Mouse (Mus musculus) embryo, embryonic 10.5 days (tissue): ENCODE measurements around the gene Nfib.

Source experiments
- DNase-seq: peaks from one replicate; pipeline ENCODE4 v3.0.0-alpha.2; 2015; ENCODE audit warnings: low spot score

Nfib gene

DNA sequence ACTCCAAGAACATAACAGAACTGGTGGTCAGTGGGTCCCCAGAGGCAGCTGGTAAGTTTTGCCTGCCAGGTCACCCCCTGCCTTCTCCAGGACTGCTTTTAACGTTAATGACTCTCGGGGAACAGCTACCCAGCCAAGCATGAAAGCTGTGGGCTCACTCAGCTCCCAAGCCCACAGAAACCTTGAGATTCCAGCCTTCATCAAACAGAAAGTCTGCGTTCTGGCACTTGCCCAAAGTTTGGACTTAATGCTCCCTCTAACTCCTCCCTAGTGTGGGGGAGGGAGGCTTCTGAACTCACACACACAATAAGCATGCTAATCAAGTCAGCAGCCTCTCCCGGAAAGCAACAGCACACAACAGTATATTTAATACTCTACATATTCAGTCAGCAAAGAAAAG lies 360.8 kb downstream of the Nfib start:
- DNase-seq, result peak; percentile 40

DNA sequence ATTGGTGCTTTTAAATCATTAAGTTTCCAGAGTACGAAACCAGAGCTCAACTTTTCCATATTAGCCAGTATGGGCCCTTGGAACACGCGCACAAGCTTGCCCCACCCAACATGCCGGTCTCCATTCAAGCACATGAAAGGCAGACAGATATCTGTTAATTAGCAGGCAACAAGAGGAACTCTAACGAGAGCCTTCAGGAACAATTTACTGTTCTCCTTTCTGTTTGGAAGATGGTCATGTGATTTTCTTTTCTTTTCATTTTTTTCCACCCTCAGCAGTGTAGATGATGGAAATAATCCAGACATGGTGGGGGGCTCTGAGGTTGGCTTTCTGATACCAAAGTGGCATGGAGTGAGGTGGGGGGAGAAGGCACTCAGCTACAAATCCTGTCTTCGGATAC lies 361.3 kb downstream of the Nfib start:
- no peak for DNase-seq

DNA sequence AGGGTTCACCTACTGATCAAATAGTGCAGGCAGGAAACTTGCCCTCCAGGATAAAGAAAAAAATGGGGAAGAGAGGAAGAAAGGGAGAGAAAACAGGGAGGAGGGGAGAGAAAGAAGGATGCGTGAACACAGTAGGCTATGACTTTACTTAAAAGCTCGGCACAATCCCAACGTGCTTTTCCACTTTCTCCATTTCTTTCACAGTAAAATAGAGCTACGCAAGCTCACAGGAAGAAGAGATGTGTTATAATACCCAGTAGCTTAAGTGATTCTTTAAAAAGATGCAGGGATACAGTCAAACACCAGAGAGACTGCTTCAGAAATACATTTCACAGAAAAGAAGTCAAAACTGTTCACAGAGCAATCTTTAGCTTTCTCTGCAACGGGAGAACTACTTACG lies 366.6 kb downstream of the Nfib start:
- DNase-seq, result no peak

DNA sequence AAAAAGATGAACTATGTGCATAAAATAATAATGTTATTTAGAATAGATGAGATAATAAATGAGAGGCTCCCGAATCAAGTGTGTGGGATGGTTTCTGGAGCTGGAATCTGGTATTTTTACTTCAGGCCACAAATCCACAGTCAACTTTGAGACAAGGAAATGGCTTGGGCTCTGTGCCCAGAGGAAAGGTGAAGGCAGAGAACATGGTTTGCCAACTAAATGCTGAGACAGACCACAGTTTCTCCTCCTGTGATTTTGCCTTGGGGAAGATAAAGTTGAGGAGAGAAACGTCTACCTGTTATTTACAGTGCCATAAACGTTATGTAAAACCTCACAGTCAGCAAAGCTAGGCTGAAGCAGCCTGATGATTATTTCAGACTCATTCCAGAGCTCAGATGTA lies 367.1 kb downstream of the Nfib start:
- no peak for DNase-seq

DNA sequence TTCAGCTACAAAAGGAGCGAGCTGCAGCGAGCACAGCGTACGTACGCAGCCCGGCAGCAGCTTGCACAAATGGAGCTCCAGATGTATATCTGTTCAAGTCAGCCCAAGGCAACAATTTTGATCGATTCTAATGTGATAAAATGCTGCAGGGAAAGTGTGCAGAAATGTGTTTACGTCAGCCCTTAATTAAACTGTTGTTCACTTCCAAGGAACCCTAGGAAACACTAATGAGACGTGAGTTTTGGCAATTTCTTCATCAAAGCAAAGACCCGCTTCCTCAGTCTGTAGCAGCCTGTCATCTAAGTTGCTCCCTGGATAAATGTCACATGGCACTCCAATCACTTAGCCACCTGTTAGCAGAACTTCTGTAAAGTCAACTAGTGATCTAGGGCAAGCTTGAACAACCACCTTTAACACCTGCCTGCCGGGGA lies 368.6 kb downstream of the Nfib start:
- no peak for DNase-seq

DNA sequence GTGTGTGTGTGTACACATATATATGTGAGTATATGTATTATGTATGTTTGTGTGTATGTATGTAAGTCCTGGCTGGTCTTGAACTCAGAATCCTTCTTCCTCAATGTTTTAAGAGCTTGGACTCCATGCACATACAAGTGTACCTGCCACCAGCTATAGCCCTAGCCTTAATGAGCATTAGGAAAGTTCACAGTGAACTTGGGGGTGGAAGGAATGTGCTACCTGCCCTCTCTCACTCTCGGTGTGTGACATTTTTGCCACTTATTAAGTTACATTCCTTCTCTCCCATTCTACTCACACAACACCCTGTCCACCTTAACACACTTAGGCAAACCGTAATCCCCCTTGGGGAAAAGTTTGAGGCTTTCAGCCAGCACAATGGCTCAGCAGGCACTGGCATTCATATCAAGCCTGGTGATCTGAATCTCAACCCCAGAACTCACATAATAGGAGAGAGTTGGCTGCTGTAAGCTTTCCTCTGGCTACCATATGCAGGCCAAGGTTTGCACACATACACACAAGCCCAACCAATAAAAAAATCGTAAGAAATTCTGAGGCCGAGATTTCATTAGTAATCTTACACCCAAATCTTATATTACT lies 370.2 kb downstream of the Nfib start:
- no peak for DNase-seq

DNA sequence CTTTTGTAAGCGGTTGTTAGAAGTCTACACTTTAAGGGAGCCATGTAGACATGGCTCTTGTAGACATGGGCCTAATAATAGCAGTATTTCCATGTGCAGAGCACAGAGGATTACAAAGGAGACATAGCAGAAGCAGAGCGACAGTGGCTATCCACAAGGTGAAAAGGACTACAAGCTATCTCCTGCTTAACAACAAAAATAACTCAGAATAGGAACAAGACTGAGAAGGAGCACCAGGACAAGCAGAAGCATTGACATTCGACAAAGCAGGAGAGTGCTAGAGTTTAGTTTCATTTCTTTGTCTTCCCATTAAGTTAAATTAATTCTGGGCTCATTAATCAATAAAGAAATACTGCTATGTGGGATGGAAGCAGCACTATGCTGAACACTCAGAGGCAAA lies 372.1 kb downstream of the Nfib start:
- no peak for DNase-seq

DNA sequence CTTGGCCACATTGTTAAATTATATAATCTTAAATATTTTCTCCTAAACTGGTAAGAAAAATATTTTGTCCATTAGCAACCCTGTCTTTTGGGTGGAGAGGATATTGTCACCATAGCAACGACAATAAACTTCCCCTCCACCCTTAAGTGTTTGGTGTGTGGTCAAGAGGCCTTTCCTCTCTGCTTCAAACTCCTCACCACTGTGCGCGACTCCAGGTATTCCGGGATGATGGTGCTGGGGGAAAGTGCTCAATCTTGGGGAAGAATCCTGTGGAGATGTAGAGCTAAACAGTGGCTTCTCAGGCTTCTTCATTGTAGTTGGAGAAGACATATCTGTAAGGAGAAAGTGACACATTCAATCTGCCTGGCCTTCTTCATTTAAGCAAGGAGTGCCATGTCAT lies 375.5 kb downstream of the Nfib start:
- no peak for DNase-seq

DNA sequence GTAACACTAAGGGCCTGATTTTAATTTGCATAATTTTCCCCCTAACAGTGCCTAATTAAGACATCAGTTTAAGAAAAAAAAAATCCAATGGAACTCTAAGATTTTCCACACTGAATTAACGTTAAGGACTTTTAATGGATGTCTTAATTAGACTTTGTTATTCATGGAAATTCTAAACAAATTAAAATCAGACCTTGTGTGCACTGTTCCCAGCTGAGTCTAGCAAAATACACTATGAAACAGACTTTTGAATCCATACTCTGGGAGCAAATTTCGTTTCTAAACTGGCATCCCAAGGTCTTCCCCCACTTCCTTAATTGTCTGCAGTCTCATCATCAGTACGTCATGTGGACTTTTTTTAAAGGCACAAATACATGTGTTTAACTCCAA lies 379.4 kb downstream of the Nfib start:
- no peak for DNase-seq

DNA sequence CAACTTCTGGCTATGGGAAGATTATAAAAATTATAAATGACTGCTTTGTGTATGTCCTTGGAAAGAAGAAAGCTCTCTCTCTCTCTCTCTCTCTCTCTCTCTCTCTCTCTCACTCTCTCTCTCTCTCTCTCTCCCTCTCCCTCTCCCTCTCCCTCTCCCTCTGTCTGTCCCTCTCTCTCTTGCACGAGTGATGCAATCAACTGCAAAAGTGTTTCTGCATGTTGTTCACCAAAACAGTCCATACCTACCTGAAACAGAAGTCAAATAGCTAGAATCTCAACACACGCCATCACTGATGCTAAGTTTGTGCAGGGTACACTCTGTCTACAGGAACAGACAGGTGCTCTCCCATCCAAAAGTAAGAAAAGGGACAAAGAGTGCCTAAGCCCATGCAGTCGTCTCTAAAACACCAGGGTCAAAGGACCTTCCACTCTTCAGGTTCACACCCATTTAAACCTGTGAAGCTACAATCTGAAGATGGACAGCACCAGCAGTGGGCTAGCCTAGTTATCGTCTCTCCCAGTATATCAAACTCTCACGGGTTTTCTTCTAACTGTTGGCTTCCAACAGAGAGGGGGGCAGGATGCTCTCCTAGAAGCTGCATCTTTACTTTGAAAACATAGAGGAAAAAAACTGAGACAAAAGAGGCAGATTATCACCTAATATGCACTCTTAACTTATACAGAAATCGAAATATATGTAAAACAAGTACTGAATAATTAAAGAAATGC lies 380.0 kb downstream of the Nfib start:
- no peak for DNase-seq

DNA sequence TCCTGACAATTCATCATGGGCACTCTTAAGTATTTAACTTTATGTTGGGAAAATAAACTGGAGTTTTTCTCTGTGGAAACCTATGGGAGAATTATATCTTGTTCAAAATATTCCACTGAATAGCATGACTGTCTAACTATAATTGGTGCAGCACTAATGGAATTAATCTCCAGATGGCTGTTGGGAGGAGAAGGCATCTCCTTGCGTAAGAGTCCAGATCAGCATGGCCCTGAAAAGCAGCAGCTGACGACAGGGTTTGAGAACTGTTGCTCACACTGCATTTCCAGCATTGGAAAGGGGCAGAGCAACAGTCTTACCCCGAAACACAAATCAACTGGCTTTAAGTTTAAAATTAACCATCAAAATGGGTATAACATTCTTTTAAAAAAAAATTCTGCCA lies 380.6 kb downstream of the Nfib start:
- no peak for DNase-seq

DNA sequence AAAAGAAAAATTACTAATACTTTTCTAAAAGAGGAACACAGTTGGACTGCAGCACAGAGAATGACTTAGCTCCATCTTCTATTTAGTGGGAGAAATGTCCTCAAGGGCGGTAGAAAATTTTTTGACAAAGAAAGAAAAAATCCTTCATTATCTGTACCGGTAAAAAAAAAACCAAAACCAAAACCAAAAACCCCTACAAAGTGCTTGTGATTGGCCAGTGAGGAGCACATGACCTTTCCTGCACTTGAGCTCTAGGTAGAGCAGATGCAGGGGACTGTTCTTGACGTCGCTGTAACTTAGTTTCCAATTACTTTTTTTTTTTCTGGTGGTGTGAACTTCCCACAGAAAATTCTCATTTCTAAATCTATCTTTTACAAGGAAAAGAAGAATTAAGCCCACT lies 384.5 kb downstream of the Nfib start:
- DNase-seq, result no peak

DNA sequence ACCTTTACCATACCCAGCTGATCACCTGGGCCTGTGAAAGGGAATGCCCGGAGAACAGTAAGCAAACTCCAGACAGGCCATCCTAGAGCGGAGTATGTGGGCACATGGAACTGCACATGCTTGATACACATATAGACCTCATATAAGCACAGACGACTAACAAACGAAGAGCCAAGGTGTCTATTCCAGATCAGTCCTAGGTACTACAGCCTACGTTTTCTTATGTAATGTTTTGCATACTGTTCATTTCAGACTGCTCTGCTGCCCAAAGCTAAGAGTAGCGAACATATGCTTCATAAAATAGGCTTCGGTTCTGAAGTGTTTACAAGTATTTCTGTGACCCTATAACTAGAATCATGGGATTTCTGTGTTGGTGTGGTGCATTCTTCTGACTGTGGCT lies 386.2 kb downstream of the Nfib start:
- no peak for DNase-seq

DNA sequence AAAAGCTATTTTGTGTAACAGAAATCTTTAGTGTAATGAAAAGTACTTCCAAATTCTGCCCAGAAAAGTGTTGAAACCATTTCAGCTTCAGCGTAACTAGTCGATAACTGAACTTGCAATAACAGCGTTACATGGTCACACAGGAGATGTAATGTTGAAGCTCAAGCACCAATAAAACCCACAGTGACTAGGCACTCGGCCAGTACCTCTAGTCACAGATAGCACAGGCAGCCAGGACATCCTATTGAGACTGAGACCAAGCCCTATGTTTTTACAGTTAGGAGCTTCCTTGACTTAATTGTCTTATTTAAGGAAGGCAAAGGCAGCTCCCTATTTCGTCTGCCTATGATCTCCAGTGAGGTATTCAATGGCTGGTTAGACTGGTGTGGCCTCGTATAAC lies 389.4 kb downstream of the Nfib start:
- no peak for DNase-seq

DNA sequence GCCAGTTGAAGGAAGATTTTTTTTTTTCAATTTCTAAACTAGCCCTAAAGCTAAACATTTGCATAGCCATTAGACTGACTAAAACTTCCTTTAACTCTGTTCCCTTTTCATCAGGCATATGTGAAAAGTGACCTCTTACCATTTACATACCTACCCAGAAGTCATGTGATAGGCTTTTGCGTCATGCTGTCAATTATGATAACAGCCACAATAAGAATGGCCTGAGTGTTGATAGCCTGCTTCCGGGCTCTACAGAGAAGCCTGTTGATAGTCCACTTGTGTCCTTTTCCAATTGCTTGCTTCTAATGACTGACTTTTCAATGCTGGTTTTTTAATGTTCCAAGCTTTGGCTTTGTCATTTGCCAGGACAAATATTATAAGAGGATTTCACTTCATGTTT lies 389.8 kb downstream of the Nfib start:
- DNase-seq, result no peak

DNA sequence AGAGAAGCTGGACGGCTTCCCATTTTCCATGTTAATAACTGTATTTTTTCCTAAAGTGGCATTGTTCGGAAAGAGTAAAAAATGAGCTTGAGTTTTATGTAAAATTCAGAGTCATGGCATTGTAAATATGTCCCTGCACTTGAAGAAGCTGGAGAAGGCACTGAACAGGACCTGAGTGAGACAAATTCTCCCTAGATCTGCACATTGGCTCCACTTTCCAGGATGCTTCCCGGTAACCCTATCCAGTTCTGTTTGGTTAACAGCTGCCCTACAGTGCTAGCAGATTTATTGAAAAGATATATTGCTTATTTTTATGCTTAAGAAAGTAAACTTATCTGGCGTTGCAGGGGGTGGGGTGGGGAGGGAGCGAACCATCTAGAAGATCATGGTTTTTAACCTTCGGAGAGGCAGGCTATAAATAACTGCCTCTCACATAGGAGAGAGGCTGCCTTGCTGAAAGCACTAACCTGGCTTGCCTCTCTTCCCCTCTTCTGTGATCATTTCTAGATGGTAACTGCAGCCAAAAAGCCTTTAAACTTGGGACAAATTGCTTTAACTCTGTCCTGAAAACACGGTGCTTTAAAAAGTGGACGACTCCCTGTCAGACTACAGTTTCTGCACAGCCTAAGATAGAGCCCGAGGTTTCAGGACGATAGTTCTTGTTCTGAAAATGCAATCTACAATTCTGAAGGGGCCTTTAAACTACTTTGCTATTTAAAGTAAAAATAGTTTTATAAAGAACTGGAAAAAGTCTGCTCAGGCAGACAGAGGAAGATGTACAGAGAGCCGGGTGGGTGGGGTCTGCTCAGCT lies 394.4 kb downstream of the Nfib start:
- no peak for DNase-seq

DNA sequence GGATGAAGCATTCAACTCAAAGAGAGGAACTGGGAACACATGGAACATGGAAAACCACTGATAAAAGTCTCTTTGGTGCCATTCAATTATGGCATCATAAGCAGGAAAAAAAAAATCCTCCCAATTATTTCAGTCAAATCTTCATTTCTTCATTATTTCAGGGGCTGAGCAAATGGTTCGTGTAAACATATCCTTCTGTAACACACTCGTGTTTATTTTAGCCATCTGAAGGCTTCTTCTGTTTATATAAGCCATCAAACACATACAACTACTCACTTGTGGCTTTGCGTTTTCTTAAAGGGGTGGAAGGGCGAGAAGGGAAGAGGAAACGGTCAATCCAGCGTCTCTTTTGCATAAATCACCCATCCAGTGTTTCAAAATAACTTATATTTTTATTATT lies 399.5 kb downstream of the Nfib start:
- no peak for DNase-seq

DNA sequence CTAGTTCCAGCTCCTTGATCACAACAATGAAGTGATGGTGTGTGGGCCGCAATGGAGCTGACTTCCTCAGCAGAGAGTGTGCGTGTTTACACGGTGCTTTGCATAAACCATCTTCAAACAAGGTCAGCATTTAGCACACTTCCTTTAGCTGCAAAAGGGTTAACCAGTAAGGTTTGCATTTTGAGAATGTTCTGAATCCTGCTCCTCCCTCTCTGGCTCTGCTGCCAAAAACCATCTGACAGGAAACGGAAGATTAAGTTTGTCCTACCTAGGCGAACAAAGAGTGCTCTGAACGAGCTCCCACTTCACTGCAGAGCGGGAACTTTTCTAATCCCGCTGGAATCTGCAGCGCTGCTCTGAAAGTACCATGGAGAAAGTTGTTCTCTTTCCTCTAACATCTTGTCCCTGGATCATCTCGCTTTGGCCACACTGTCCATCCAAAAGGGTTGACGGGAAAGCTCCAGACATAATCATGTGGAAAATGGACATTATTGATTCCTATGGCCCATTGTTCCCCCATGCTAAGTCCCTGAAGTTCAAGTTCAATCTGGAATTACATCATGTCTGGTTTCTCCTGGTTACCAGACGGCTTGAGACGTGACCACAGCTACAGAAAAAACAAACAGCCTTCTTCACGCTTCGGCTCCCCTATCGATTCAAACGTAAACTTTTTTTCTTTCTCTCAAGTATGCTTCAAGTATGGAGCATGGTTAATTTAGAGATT lies 401.2 kb downstream of the Nfib start:
- peak; percentile 83 for DNase-seq

DNA sequence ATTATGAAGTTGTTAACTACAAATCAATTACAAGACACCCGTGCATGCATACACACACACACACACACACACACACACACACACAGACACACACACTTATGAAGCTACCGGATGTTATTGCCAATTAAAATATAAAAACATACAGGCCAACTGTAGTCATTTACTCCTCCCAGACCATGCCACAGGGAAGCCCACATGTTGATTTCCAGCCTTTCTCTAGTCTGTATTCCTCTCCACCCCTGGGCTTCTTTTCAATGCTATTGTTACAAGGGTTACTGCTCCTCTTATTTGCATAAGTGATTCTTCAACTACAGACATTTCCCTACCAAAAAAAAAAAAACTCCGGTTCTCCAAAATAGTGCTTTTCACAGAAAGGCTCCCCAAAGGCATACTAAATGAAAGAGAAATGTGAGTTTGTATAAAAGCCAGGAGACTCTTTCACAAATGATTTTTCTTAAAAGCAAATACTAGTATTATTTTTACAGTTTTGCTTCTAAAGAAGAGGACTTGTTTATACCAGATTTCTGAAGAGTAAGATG lies 402.1 kb downstream of the Nfib start:
- DNase-seq, result no peak

DNA sequence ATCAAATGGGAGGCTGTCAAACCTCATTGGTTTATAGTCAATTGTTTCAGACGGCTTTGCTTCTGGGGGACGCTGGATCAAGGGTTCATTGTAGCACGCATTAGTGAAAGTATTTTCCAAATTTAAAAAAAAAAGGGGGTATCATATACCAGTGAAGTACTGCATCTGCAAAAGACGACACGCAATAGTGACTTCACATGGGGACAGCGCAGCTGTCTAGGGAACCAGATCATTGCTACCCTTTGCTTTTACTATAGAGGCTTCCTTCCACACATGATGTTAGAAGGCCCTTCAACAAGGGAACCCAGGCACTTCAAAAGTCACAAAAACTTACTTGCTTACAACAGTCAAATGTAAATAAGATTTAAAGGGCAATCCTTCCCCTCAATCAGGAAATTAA lies 402.6 kb downstream of the Nfib start:
- no peak for DNase-seq

DNA sequence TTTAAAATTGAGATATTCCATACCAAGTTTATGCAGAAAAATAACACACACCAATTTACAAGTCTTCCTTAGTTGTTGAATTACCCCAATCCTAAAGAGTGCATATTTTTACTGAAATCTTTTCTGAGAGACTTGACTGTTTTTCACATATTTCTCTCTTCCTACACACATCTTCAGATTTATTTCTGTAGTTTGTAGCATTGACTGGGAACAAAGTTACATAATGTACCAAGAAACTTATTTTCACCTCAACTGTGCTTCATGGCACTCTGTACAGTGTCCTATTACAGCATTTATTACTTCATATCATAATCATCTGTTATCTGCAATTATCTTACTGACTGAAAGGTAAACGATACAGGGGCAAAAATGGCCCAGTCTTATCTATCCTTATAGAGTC lies 406.9 kb downstream of the Nfib start:
- DNase-seq, result no peak

DNA sequence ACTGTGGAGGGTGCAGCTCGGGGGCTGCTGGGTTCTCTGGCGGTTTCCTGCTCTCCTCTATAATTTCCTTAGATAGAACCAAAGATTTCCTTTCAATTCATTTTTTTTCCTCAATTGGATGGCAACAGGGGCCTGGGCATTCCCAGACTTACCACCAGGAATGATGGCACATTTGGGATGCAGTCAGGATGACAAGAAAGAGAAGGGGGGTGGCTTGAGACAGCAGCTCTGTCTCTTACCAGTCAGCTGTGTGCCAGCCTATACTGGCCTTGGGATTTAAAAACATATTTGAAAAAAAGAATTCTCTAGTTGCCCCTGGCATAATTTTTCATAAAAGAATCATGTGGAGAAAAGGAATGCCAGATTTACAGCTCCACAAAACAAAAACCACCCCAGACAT lies 408.0 kb downstream of the Nfib start:
- no peak for DNase-seq
